Mouse (Mus musculus): ENCODE results near the gene Gm3147.
"Not testable (repeated sequence)": the region's sequence is repeated elsewhere in the genome, so short reads cannot be mapped to it uniquely, and the experiment has no call there.

The Gm3147 gene

GRCm38 (mm10) chr5:94616242-94616641 lies at the start of gene Gm3147:
TSS of gene Gm3147 (minus strand) at chr5:94616342.
- DNase-seq (ENCODE audit: low spot score) = not testable (repeated sequence)

DNA sequence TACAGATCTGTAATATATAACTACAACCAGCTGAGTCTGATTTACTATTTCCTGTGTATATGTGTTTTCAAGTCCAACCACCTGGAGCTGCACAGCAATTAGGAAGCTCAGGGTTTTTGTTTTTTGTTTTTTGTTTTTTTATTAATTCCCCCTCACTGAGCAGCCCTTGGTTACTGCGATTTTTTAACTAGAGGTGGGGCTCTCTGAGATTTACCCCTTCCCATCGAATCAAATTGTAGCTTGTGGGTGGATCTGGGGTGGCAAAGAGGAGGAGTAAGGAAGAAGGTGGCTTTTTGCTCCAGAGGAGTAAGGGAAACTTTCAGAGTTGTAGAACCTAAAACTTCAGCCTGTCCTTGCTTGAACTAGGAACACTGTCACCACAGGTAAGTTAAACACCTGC lies 31.9 kb upstream of the Gm3147 start, which contains the start of gene Gm6205:
TSS of gene Gm6205 (plus strand) at position 301 of the 400 bp plus-strand sequence.
- DNase-seq (ENCODE audit: low spot score) = not testable (repeated sequence)

- not testable (repeated sequence) for DNase-seq (ENCODE audit: low spot score)
These were observed 7.5 kb upstream of the Gm3147 start, which contains the start of gene Gm6509 for GRCm38 (mm10) chr5:94623679-94624078. TSS of gene Gm6509 (plus strand) at chr5:94623979.
